Mouse (Mus musculus) heart, postnatal 0 days (tissue): ENCODE measurements around the gene Dnmt1.

Experiments used
- CTCF ChIP-seq: IDR thresholded peaks from 2 replicates; pipeline ENCODE4 v1.5.1; 2016; ENCODE audit warnings: antibody characterized with exemption, control low read depth, low read depth
- EP300 ChIP-seq: IDR thresholded peaks from 2 replicates; pipeline ENCODE4 v1.6.1; 2016; ENCODE audit warnings: antibody characterized with exemption, low read depth

DNA sequence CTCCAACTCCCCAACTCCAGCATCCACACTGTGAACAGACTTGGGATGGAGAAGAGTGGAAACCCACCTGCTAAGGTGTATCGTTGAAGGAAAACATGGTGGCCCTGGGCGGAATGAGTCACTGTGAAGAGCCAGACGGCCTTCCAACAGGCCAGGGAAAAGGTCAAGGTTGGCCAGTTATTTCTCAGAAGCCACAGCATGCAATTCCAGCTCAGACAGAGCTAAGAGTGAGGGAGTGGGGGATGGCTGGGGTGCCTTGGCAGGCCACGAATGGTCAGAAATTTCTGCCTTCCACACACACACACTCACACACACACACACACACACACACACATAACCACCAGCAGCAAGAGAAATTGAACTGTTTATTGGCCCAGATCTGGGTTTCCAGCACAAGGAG is 5.9 kb upstream of the Dnmt1 start:
- TF ChIP-seq CTCF (no peak), EP300 (no peak)
